27 mouse cellular contexts compared by ENCODE assay signal in the genomic region with DNA sequence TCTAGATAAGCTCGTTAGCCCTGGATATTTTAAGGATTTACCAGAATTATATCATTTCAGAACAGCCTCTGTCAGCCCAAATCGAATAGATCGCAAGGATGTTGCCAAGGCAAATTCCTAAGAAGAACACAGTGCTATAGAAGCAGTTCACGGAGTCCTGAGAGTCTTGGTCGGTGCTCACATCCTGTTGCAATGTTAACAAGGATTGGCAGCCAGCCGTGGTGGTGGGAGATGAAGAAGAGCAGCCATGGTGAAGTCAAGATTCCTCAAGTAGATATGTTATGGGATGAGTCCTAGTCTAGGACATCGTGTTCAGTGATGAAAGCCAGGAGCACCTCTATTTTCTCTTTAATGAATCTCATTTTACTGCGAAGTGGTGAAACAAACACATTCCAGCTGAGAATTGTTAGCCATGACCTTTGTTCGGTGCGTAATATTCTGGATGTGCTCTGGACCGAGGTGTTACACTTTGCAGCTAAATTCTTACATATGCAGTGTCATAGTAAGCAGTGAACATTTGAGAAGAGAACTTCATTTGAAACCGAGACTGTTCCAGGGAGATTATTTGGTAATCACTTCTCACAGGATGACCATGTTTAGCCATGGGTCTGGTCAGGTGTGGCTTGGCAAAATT.
DNase-seq lines count a peak whose midpoint lies in the region; ATAC-seq and TF ChIP-seq lines count a peak whose summit lies in the region.
"Had no signal": no experiment of that assay in that cellular context is flagged by ENCODE, and none has a peak within 500 bp of the region (broad histone marks: within the 10 kb centered on the region; RNA-seq: fewer than 3 reads in every experiment).

No protein-coding gene starts in this region.

- no peak for ATAC-seq in neural tube, embryonic 15.5 days (ENCODE audit: low FRiP score)
- no peak for ATAC-seq in megakaryocyte-erythroid progenitor cell, adult 5-6 weeks (replicated peaks; ENCODE audit: low FRiP score, low TSS enrichment, poor library complexity, severe bottlenecking)
- ATAC-seq: inflammation-experienced regulatory T-cells, adult 6 months; midbrain, embryonic 15.5 days had no signal

- no peak overlapping the region for H3K4me2 ChIP-seq in neural tube, embryonic 15.5 days
- H3K4me2 ChIP-seq: forebrain, embryonic 12.5 days; heart, embryonic 11.5 days; hindbrain, embryonic 15.5 days; limb, embryonic 13.5 days; liver, embryonic 11.5 days; midbrain, embryonic 15.5 days had no signal

- DNase-seq in gastrocnemius, adult 18-20 months (ENCODE audit: low spot score) = peak; percentile 47
- no peak for DNase-seq in gastrocnemius, postnatal 10 days
- DNase-seq in kidney, adult 2 months = peak; percentile 72
- DNase-seq in kidney, postnatal 4 days = no peak
- peak; percentile 33 for DNase-seq in lung, postnatal 14 days
- DNase-seq in lung, adult 2 months = no peak
- DNase-seq: adrenal gland, adult 8-10 months; cerebellum, adult 2 months; cerebellum, postnatal 14 days; gastrocnemius, postnatal 25 days; heart, postnatal 4 days; right cerebral cortex, adult 18-20 months; thymus, postnatal 14 days had no signal

- no peaks in the 10 kb centered on the region for H3K9me3 ChIP-seq in neural tube, embryonic 15.5 days (replicated peaks)
- H3K9me3 ChIP-seq: forebrain, embryonic 12.5 days; hindbrain, embryonic 15.5 days; limb, embryonic 13.5 days; midbrain, embryonic 10.5 days; midbrain, embryonic 15.5 days had no signal

- 53% methylated on average over 12 of the region's 12 CpGs for WGBS in kidney, adult 2 months
- 66% methylated on average over 12 of the region's 12 CpGs for WGBS in lung, adult 2 months
- 90% methylated on average over 12 of the region's 12 CpGs for WGBS in neural tube, embryonic 15.5 days

- H3K4me3 ChIP-seq in kidney, adult 2 months (ENCODE audit: insufficient read depth, low read depth, low read length) = no peak overlapping the region
- no peak overlapping the region for H3K4me3 ChIP-seq in lung, adult 2 months (replicated peaks; ENCODE audit: extremely low read depth, low read depth, low read length)
- no peak overlapping the region for H3K4me3 ChIP-seq in neural tube, embryonic 15.5 days (replicated peaks)
- H3K4me3 ChIP-seq: erythroblast, embryonic 14.5 days; forebrain, embryonic 12.5 days; hindbrain, embryonic 15.5 days; layer of hippocampus, adult 2 months; left cerebral cortex, adult 2 months; limb, embryonic 13.5 days; midbrain, embryonic 10.5 days; midbrain, embryonic 15.5 days had no signal

- no peak overlapping the region; the same call in 1 of the 2 replicates for H3K27ac ChIP-seq in kidney, adult 2 months (ENCODE audit: insufficient read depth, low read depth, low read length)
- no peak overlapping the region for H3K27ac ChIP-seq in neural tube, embryonic 15.5 days (replicated peaks)
- H3K27ac ChIP-seq: forebrain, embryonic 12.5 days; hindbrain, embryonic 15.5 days; layer of hippocampus, adult 2 months; left cerebral cortex, adult 2 months; limb, embryonic 13.5 days; midbrain, embryonic 10.5 days; midbrain, embryonic 15.5 days had no signal

- TF ChIP-seq CTCF in kidney, adult 2 months (conservative IDR thresholded peaks at IDR 0.05; ENCODE audit: insufficient read depth, insufficient read length, low read depth, low read length) = no peak
- no peak for TF ChIP-seq CTCF in lung, adult 2 months (IDR thresholded peaks at IDR 0.05; ENCODE audit: insufficient read depth, low read length)

- no peaks in the 10 kb centered on the region for H3K36me3 ChIP-seq in kidney, adult 2 months (ENCODE audit: control insufficient read depth, insufficient read depth, low read length)
- H3K36me3 ChIP-seq in neural tube, embryonic 15.5 days = no peaks in the 10 kb centered on the region
- H3K36me3 ChIP-seq: forebrain, embryonic 12.5 days; hindbrain, embryonic 15.5 days; limb, embryonic 13.5 days; midbrain, embryonic 10.5 days; midbrain, embryonic 15.5 days had no signal

- no peaks in the 10 kb centered on the region for H3K27me3 ChIP-seq in kidney, adult 2 months (replicated peaks; ENCODE audit: control insufficient read depth, insufficient read depth, low read length)
- no peaks in the 10 kb centered on the region for H3K27me3 ChIP-seq in neural tube, embryonic 15.5 days (replicated peaks)
- H3K27me3 ChIP-seq: CH12.LX; forebrain, embryonic 12.5 days; hindbrain, embryonic 15.5 days; limb, embryonic 13.5 days; midbrain, embryonic 15.5 days had no signal

- no peak for TF ChIP-seq POLR2A in kidney, adult 2 months (IDR thresholded peaks at IDR 0.05; ENCODE audit: low read depth, low read length)
- no peak for TF ChIP-seq POLR2A in lung, adult 2 months (IDR thresholded peaks at IDR 0.05; ENCODE audit: borderline replicate concordance, extremely low read depth, low read depth, low read length)

- no peaks in the 10 kb centered on the region for H3K4me1 ChIP-seq in kidney, adult 2 months (ENCODE audit: control insufficient read depth, insufficient read depth, low read length)
- no peaks in the 10 kb centered on the region for H3K4me1 ChIP-seq in lung, adult 2 months (ENCODE audit: control insufficient read depth, insufficient read depth, low read length)
- H3K4me1 ChIP-seq in neural tube, embryonic 15.5 days = no peaks in the 10 kb centered on the region
- H3K4me1 ChIP-seq: forebrain, embryonic 12.5 days; hindbrain, embryonic 15.5 days; limb, embryonic 13.5 days; midbrain, embryonic 10.5 days; midbrain, embryonic 15.5 days had no signal

- H3K9ac ChIP-seq in neural tube, embryonic 15.5 days (replicated peaks) = no peak overlapping the region
- H3K9ac ChIP-seq: forebrain, embryonic 12.5 days; hindbrain, embryonic 15.5 days; limb, embryonic 13.5 days; midbrain, embryonic 15.5 days had no signal

Comparison
In these comparisons a context has a peak if more than half of its experiments do, and no peak if none do; other contexts are left out.
1. DNase-seq: peak in gastrocnemius, adult 18-20 months (single experiment), kidney, adult 2 months (single experiment) and lung, postnatal 14 days (single experiment); none in gastrocnemius, postnatal 10 days (single experiment), kidney, postnatal 4 days (0 of 2) and lung, adult 2 months (single experiment).